Mouse (Mus musculus) G1E (cell line): ENCODE results near the gene Clk2.

ENCODE experiments used
- CTCF ChIP-seq: IDR thresholded peaks from 2 replicates; pipeline ENCODE4 v1.5.1; 2012; ENCODE audit warnings: low read depth, low read length, inconsistent platforms, mixed read lengths
- GATA1 ChIP-seq: IDR thresholded peaks from 2 replicates; pipeline ENCODE4 v1.6.1; 2012; ENCODE audit warnings: borderline replicate concordance, low read length, inconsistent platforms, mixed read lengths
- GATA2 ChIP-seq: IDR thresholded peaks from 2 replicates; pipeline ENCODE4 v1.6.1; 2012; ENCODE audit warnings: low read depth, low read length, inconsistent platforms, borderline replicate concordance
- TAL1 ChIP-seq: conservative IDR thresholded peaks from 2 replicates; pipeline ENCODE4 v1.6.1; 2012; ENCODE audit warnings: low read depth, low read length, inconsistent platforms, mixed read lengths

- no peak for TF ChIP-seq CTCF
- TF ChIP-seq GATA1, result no peak
- TF ChIP-seq TAL1, result no peak
- TF ChIP-seq GATA2, result no peak
Observed at GRCm38 (mm10) chr3:89176421-89176820, 11.8 kb downstream of the Clk2 start.
